Mouse (Mus musculus) liver, embryonic 16.5 days (tissue): ENCODE measurements at regions not wholly inside any gene's neighbourhood (a gene's known extent, or its start where the extent isn't known, plus 50 kb on each side); places are given as distances from the start of the nearest gene placed in this dataset.

Experiments used
- ATAC-seq: fragments of 200-750 bp; cut with Nextera tagmentation; 2 replicates; pipeline ENCODE4 v1.8.0; 2017; ENCODE audit warnings: low read depth, mild to moderate bottlenecking, moderate number of reproducible peaks, moderate library complexity
- H3K27ac ChIP-seq: fragments of 300-500 bp; sonication (generic); 2 replicates; pipeline ENCODE4 v1.5.1; 2014; ENCODE audit warnings: mild to moderate bottlenecking, low read length
- H3K27me3 ChIP-seq: fragments of 300-500 bp; sonication (generic); 2 replicates; pipeline ENCODE4 v1.6.1; 2014; ENCODE audit warnings: low read depth, low read length, mixed read lengths; ENCODE audit not compliant: control insufficient read depth, insufficient read depth
- H3K36me3 ChIP-seq: fragments of 300-500 bp; sonication (generic); 2 replicates; pipeline ENCODE4 v1.6.1; 2014; ENCODE audit warnings: mild to moderate bottlenecking; ENCODE audit not compliant: control insufficient read depth, insufficient read depth
- H3K4me1 ChIP-seq: fragments of 300-500 bp; sonication (generic); 2 replicates; pipeline ENCODE4 v1.6.1; 2014; ENCODE audit warnings: low read depth, low read length, mixed read lengths; ENCODE audit not compliant: control insufficient read depth
- H3K4me2 ChIP-seq: fragments of 300-500 bp; sonication (generic); 2 replicates; pipeline ENCODE4 v1.6.1; 2014; ENCODE audit warnings: low read depth, low read length, mixed read lengths
- H3K4me3 ChIP-seq: fragments of 300-500 bp; sonication (generic); 2 replicates; pipeline ENCODE4 v1.5.1; 2014; ENCODE audit warnings: low read depth, mild to moderate bottlenecking, low read length
- H3K9ac ChIP-seq: fragments of 300-500 bp; sonication (generic); 2 replicates; pipeline ENCODE4 v1.6.1; 2014; ENCODE audit warnings: low read depth, low read length
- H3K9me3 ChIP-seq: fragments of 300-500 bp; sonication (generic); replicated peaks from 2 replicates; pipeline ENCODE4 v1.6.1; 2016; ENCODE audit warnings: low read length; ENCODE audit not compliant: control insufficient read depth
- WGBS: fragments of 180-500 bp; shearing (Covaris S2); extraction: QIAGEN DNeasy Blood & Tissue Kit; methylation state at CpG from one replicate; pipeline ENCODE4 v1.1.7; 2014; ENCODE audit not compliant: insufficient replicate concordance; 5-methylcytosine and 5-hydroxymethylcytosine counted together

DNA sequence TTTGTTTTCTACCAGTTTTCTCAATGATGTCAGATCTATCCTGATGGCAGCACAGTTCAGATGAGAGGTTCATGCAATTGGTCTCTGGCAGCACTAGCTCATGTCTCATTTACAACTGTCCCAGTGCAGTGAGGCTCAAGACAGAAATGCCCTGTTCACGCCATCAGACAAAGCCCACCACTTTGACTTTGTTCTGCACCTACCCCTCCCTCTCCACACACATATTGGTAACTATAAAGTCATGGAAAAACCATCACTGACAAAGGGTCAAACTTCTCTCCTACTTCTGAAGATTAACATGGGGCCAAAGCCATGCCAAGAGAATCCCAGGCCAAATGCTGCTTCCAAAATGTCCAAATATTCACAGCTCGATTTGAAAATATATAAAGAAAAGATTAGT, 302.7 kb downstream of the Slc30a10 start:
- Histone ChIP-seq H3K4me3 (no peak overlapping the region), H3K27me3 (no peaks in the 10 kb centered on the region), H3K27ac (no peak overlapping the region), H3K4me2 (no peak overlapping the region), H3K4me1 (no peaks in the 10 kb centered on the region), H3K9ac (no peak overlapping the region), H3K9me3 (no peaks in the 10 kb centered on the region), H3K36me3 (no peaks in the 10 kb centered on the region)
- no peak for ATAC-seq
- WGBS = 47% methylated on average over 2 of the region's 2 CpGs

DNA sequence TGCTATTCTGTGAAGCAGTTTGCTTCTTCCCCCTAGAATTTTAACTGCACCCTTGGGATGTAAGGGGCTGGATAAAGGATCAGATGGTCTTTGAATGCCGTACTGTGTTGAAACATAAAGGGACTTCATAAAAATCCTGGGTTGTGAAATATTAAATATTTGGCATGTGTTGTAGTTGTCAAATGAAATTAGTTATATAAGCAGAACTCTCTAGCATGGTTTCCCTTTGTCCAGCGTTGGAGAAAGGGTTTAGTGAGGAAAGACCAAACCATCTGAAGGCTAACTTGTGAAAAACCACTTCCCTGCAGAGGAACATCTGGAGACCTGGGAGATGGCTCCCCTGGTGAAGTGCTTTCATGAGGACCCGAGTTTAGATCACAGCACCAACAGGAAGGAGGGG, 319.6 kb downstream of the Slc30a10 start:
- 25% methylated on average over 3 of the region's 3 CpGs for WGBS
- ATAC-seq = no peak
- Histone ChIP-seq H3K36me3 (no peaks in the 10 kb centered on the region), H3K9ac (no peak overlapping the region), H3K4me2 (no peak overlapping the region), H3K9me3 (no peaks in the 10 kb centered on the region), H3K4me3 (no peak overlapping the region), H3K27ac (no peak overlapping the region), H3K4me1 (no peaks in the 10 kb centered on the region), H3K27me3 (no peaks in the 10 kb centered on the region)

DNA sequence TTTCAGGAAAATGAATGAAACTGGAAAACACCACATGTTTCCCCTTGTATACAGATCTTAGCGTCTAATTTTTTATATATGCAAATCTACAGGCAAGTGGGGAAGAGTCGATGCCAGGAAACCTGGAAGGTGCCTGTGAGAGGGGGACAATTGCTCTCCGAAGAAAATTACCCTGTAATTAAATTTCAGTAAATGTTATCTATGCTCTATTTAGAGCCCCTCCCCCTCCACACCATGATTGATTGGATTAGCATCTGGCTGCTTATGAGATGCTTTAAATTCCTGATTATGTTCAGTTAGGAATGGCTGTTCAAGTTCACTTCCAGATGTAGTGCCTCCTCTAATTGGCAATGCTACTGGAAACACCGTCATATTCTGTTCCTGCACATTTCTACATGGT, 325.0 kb downstream of the Slc30a10 start:
- Histone ChIP-seq H3K4me2 (no peak overlapping the region), H3K9me3 (no peaks in the 10 kb centered on the region), H3K27ac (no peak overlapping the region), H3K4me3 (no peak overlapping the region), H3K27me3 (no peaks in the 10 kb centered on the region), H3K9ac (no peak overlapping the region), H3K36me3 (no peaks in the 10 kb centered on the region), H3K4me1 (no peaks in the 10 kb centered on the region)
- WGBS = 71% methylated on average over 4 of the region's 4 CpGs
- no peak for ATAC-seq

DNA sequence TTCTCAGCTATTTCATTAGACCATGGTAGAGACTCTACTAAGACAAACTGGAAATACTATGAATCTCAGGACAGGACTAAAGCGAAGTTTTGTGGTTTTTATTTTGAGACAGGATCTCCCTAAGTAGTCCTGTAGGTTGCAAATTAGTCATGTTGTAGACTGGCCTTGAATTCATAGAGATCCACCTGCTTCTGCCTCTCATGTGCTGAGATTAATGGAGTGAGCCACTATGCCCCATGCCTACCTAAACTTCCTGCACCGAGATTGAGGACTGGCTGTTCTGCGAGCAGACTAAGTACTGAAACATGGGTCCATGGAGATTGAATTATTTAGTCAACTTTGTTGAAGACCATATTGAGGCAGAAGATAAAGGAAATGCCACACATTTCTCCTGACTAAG, 315.0 kb downstream of the Lyplal1 start:
- no peaks in the 10 kb centered on the region for H3K9me3 ChIP-seq
- no peak overlapping the region for H3K27ac ChIP-seq
- no peaks in the 10 kb centered on the region for H3K36me3 ChIP-seq
- 67% methylated on average over 3 of the region's 3 CpGs for WGBS
- no peak overlapping the region for H3K4me2 ChIP-seq
- ATAC-seq = no peak
- no peaks in the 10 kb centered on the region for H3K27me3 ChIP-seq
- H3K4me1 ChIP-seq = no peaks in the 10 kb centered on the region
- no peak overlapping the region for H3K9ac ChIP-seq
- H3K4me3 ChIP-seq = no peak overlapping the region

DNA sequence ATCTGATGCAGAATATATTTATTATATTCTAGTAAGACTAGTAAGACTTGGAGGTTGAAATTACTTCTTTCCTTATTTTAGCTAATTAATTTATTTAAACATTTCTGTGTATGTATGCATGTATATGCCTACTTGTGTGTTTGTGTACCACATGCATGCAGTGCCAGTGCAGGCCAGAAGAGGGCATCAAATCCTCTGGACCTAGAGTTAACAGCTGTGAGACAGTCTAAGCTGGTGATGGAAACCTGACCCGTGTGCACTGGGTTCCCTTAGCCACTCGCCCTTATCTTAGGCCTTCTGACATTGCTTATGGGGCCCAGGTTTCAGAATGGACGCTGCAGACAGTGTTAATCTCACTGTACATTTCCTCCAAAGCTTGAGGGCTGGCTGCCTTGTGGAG, 302.2 kb downstream of the Lyplal1 start:
- Histone ChIP-seq H3K4me1 (no peaks in the 10 kb centered on the region), H3K27ac (no peak overlapping the region), H3K36me3 (no peaks in the 10 kb centered on the region), H3K27me3 (no peaks in the 10 kb centered on the region), H3K4me2 (no peak overlapping the region), H3K9ac (no peak overlapping the region), H3K4me3 (no peak overlapping the region), H3K9me3 (no peaks in the 10 kb centered on the region)
- WGBS = 60% methylated on average over 3 of the region's 3 CpGs
- no peak for ATAC-seq

DNA sequence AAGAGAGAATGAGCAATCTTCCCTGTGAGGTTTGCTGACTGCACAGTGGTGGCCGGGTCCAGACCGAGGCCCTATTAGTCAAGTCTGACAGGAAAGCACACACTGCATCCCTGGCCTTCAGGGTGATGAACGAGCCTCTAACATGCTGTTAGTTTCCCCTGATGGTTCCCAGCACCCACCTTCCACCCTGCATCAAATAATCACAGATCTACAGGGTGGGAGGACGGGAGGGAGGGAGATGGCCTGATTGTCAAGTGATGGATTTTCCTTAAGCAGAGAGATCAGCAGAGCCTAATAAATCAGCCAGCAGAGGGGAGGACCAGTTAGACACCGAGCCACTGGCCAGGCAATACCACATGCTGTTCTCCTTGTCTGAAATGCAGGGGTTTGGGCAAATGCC, 298.1 kb downstream of the Lyplal1 start:
- no peaks in the 10 kb centered on the region; the same call in 1 of the 2 replicates for H3K4me1 ChIP-seq
- H3K9me3 ChIP-seq = no peaks in the 10 kb centered on the region
- WGBS = 43% methylated on average over 5 of the region's 5 CpGs
- no peak overlapping the region for H3K27ac ChIP-seq
- no peak overlapping the region for H3K4me2 ChIP-seq
- ATAC-seq = no peak
- no peaks in the 10 kb centered on the region for H3K36me3 ChIP-seq
- no peak overlapping the region for H3K4me3 ChIP-seq
- H3K27me3 ChIP-seq = no peaks in the 10 kb centered on the region
- no peak overlapping the region for H3K9ac ChIP-seq

DNA sequence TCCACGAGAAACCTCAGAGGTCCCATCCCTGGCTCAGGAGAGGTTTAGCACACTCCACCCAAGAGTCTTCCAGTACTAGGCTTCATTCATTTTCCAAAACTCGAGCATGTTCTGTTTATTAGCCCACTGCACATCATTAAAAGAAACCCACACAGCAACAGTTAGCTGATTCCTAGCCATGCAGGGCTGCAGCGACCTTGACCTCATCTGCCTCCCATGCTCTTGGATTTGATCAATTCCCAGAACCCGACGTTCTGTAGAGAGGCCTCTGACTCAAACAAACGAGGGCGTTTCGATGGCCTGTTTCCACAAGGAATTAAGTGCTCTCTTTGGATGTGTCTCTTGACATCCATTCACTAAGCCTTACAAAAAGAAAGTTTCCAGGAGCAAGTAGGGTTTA, 294.9 kb downstream of the Lyplal1 start:
- Histone ChIP-seq H3K4me1 (no peaks in the 10 kb centered on the region; the same call in 1 of the 2 replicates), H3K36me3 (no peaks in the 10 kb centered on the region), H3K4me2 (no peak overlapping the region), H3K4me3 (no peak overlapping the region), H3K9me3 (no peaks in the 10 kb centered on the region), H3K27me3 (no peaks in the 10 kb centered on the region), H3K27ac (no peak overlapping the region), H3K9ac (no peak overlapping the region)
- no peak for ATAC-seq
- WGBS = 50% methylated on average over 8 of the region's 8 CpGs

DNA sequence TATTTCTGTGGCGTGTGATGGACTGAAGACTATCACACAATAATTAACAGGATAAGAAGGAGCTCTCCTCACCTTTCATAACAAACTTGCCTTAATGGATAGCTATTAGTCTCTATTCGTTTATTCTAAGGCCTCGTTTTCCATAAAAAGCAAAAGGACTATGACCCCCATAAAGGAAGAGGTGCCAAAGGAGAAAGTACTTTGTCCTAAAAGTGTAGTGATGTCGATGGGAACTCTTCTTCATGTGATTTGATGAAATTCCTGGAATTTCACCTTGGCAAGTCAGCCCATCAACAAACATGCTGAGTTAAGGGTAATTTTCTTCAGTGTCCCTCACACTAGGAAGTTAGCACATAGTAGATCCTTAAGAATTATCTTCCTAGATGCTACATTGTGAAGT, 293.9 kb downstream of the Lyplal1 start:
- no peak for ATAC-seq
- Histone ChIP-seq H3K27me3 (no peaks in the 10 kb centered on the region), H3K27ac (no peak overlapping the region), H3K36me3 (no peaks in the 10 kb centered on the region), H3K4me3 (no peak overlapping the region), H3K9ac (no peak overlapping the region), H3K4me1 (no peaks in the 10 kb centered on the region; the same call in 1 of the 2 replicates), H3K4me2 (no peak overlapping the region), H3K9me3 (no peaks in the 10 kb centered on the region)
- 52% methylated on average over 4 of the region's 4 CpGs for WGBS

DNA sequence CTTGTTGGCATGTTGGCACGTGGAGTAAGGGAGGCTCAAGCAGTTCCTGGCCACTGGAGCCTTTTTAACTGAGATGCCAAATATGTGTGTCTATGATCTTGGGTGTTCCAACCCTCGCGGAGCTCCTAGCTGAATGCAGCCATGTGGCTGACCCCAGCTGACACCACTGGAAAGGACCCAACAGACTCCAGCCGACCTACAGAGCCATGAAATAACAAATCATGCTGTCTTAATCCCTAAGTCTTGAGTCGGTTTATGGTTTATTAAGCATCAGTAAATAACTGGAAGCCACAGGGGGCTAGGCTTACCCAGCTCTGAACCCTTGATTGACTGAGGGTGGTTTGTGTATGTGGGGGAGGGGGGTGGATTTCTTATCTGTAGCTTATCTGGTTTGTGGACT, 293.2 kb downstream of the Lyplal1 start:
- Histone ChIP-seq H3K9ac (no peak overlapping the region), H3K27ac (no peak overlapping the region), H3K9me3 (no peaks in the 10 kb centered on the region), H3K4me2 (no peak overlapping the region), H3K36me3 (no peaks in the 10 kb centered on the region), H3K27me3 (no peaks in the 10 kb centered on the region), H3K4me3 (no peak overlapping the region), H3K4me1 (no peaks in the 10 kb centered on the region; the same call in 1 of the 2 replicates)
- no peak for ATAC-seq
- 45% methylated on average over 5 of the region's 5 CpGs for WGBS

DNA sequence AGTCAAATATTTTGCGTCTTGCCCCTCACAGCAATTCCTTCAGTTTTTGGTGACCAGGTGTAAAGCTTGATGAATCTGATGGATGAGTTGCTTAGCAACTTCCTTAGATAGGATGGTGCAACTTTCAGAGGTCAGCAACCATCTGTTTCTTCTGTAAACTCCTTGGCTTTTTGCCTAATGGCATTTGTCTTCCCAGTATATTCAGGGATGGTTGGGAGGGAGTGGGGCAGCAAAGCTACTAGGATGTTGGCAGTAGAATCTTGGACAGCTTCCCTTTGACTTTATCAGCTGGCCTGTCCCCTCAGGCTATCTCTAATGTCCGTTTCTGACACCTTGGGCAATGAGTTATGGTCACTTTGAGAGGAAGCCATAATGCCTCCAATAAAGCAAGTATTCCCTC, 289.1 kb downstream of the Lyplal1 start:
- ATAC-seq = no peak
- no peaks in the 10 kb centered on the region for H3K27me3 ChIP-seq

More for the DNA sequence above, 289.1 kb downstream of the Lyplal1 start:
- no peak overlapping the region for H3K27ac ChIP-seq
- no peak overlapping the region for H3K4me2 ChIP-seq
- H3K9me3 ChIP-seq = no peaks in the 10 kb centered on the region
- H3K36me3 ChIP-seq = no peaks in the 10 kb centered on the region
- no peak overlapping the region for H3K4me3 ChIP-seq
- no peak overlapping the region for H3K9ac ChIP-seq
- 53% methylated on average over 2 of the region's 2 CpGs for WGBS
- no peaks in the 10 kb centered on the region; the same call in 1 of the 2 replicates for H3K4me1 ChIP-seq
